Mouse (Mus musculus) embryonic fibroblast, embryonic 13.5 days (primary cell): ENCODE measurements around the gene Gm20388.

Experiments used
- CTCF ChIP-seq: IDR thresholded peaks from 2 replicates; pipeline ENCODE4 v1.5.1; 2011; ENCODE audit warnings: mild to moderate bottlenecking, control low read depth, low read length, moderate library complexity, borderline replicate concordance; ENCODE audit not compliant: insufficient read depth
- POLR2A ChIP-seq: IDR thresholded peaks from 2 replicates; pipeline ENCODE4 v1.6.1; 2011; ENCODE audit warnings: low read depth, mild to moderate bottlenecking, control low read depth, low read length, moderate library complexity

DNA sequence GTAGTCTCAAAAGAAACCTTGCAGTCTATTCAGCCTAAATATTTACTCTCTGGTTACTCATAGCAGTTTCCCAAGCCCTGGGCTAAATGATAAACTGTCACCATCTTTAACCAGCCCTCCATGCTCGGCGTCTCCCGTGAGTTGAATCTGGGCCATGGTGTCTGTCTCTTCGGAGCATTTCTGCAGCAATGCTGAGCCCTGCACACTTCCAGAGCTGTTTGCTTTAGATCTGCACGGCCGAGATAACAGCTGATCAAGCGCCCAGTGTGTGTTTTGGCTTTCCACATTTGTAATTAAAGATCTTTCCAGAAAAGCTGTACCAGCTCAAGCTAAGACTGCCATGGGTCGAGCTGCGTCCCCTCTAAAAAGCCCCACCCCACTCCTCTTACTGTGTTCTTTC lies 1068.6 kb downstream of the Gm20388 start:
- TF ChIP-seq CTCF (no peak), POLR2A (no peak)
